Mouse (Mus musculus) olfactory bulb, adult 2 months (tissue): ENCODE measurements around the gene Casz1.

ENCODE experiments used
- CTCF ChIP-seq: fragments of 200-500 bp; IDR thresholded peaks from 2 replicates; pipeline ENCODE4 v1.5.1; 2012; ENCODE audit warnings: low read depth, mild to moderate bottlenecking, low read length, moderate library complexity; ENCODE audit not compliant: insufficient read depth
- POLR2A ChIP-seq: fragments of 200-500 bp; IDR thresholded peaks from 2 replicates; pipeline ENCODE4 v1.6.1; 2012; ENCODE audit warnings: mild to moderate bottlenecking, low read depth, low read length, moderate library complexity; ENCODE audit not compliant: insufficient read depth

DNA sequence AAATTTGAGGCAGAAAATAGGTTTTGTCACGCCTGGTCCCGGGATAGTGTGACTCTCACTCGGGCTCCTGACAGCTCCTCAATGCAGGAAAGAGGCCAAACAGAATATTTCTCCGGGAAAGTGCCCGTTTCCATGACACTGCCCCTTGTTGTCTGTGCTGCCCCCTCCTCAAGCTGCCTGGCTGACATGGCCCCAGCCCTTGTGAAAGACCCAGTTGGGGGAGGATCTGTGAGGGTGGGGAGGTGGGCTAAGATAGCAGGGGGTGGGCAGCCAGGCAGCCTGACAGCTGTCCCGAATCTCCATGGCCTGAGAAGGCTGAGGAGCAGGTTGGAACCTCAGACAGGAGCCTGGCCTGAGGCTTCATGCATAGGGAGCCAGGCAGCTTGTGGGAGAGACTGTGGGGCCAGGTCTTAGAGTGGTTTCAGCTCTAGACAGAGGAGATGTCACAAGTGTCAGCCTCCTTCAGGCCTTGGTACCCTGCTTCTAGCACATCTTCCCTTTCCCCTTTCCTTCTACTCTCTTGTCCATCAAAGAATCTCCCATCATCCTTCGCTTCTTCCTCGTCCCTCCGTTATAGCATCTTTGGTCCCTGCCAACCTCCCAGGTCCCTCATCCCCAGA, 81.8 kb downstream of the Casz1 start:
- TF ChIP-seq CTCF (no peak), POLR2A (no peak)
